ENCODE assay signal across 8 mouse cellular contexts in genomic region chr8:118283600-118284111, GRCm38 (mm10). TPM values are rescaled to one million over a fixed set of nuclear protein-coding genes. Genes with fewer than 3 reads are reported as not detected.
A peak's percentile ranks its signal among the peaks of the same experiment; 100 is the strongest.
DNase-seq lines count a peak whose midpoint lies in the region; ATAC-seq lines count a peak whose summit lies in the region.

TSS of gene Cdh13 (plus strand) at chr8:118283733.

- DNase-seq in lung, postnatal 25 days (ENCODE audit: low spot score) = no peak
- peak; percentile 80 for DNase-seq in embryo, embryonic 11 days
- DNase-seq in gastrocnemius, postnatal 25 days = peak; percentile 55
- peak; percentile 81 for DNase-seq in intestine, embryonic 14.5 days (ENCODE audit: low spot score)
- peak; percentile 11 for DNase-seq in liver
- peak; percentile 78 for DNase-seq in retina, postnatal 1 day
- no peak for DNase-seq in B cell, adult 2 months

- no peaks in the 10 kb centered on the region for H3K9me3 ChIP-seq in lung, embryonic 16.5 days (ENCODE audit: control insufficient read depth, low read length)
- no peaks in the 10 kb centered on the region for H3K9me3 ChIP-seq in intestine, embryonic 14.5 days (ENCODE audit: control insufficient read depth, low read length)

- H3K36me3 ChIP-seq in lung, embryonic 16.5 days (ENCODE audit: control insufficient read depth, insufficient read depth, low read length) = no peaks in the 10 kb centered on the region
- H3K36me3 ChIP-seq in intestine, embryonic 14.5 days (ENCODE audit: control insufficient read depth, insufficient read depth, low read length) = no peaks in the 10 kb centered on the region

- peak within 1 kb of the TSS; percentile 67 for H3K4me2 ChIP-seq in lung, embryonic 16.5 days (ENCODE audit: low read depth, low read length)
- peak within 1 kb of the TSS; percentile 87 for H3K4me2 ChIP-seq in intestine, embryonic 14.5 days (ENCODE audit: low read length)

- H3K4me3 ChIP-seq in lung, embryonic 16.5 days (ENCODE audit: low read length) = peak within 1 kb of the TSS; percentile 46
- H3K4me3 ChIP-seq in intestine, embryonic 14.5 days (ENCODE audit: low read depth, low read length) = peak within 1 kb of the TSS; percentile 55

- H3K9ac ChIP-seq in lung, embryonic 16.5 days (ENCODE audit: low read length) = peak within 1 kb of the TSS; percentile 64
- peak within 1 kb of the TSS; percentile 53 for H3K9ac ChIP-seq in intestine, embryonic 14.5 days (ENCODE audit: low read length)

- H3K27ac ChIP-seq in lung, embryonic 16.5 days (ENCODE audit: low read length) = no peak within 1 kb of the TSS
- peak within 1 kb of the TSS; percentile 22; the same call in 1 of the 2 replicates for H3K27ac ChIP-seq in intestine, embryonic 14.5 days (ENCODE audit: low read depth)

- ATAC-seq in lung, embryonic 16.5 days (ENCODE audit: low read depth) = no peak
- no peak for ATAC-seq in intestine, embryonic 14.5 days (replicated peaks; ENCODE audit: low FRiP score, low TSS enrichment, low read depth)

- WGBS in lung, embryonic 16.5 days = under 1% methylated on average over 33 of the region's 33 CpGs
- WGBS in intestine, embryonic 14.5 days = under 1% methylated on average over 33 of the region's 33 CpGs

- peaks cover 14% of the 10 kb centered on the region for H3K4me1 ChIP-seq in lung, embryonic 16.5 days (replicated peaks; ENCODE audit: control insufficient read depth, insufficient read depth, low read length)
- peaks cover 10% of the 10 kb centered on the region; the same call in 1 of the 2 replicates for H3K4me1 ChIP-seq in intestine, embryonic 14.5 days (replicated peaks; ENCODE audit: control insufficient read depth, insufficient read depth, low read length)

- H3K27me3 ChIP-seq in lung, embryonic 16.5 days (ENCODE audit: control insufficient read depth, insufficient read depth, low read depth, low read length) = peaks cover 47% of the 10 kb centered on the region
- peaks cover 25% of the 10 kb centered on the region for H3K27me3 ChIP-seq in intestine, embryonic 14.5 days (replicated peaks; ENCODE audit: control insufficient read depth, insufficient read depth, low read length)

RNA-seq across cellular contexts. Expression of gene Cdh13, which starts in this region (rescaled TPM):
- polyA plus RNA-seq in lung, embryonic 16.5 days (2015; fragmentation: Nextera tagmentation; extraction: Ambion mirVana) = 4.1 and 5.8 TPM in 2 replicates
- total RNA-seq in gastrocnemius, postnatal 25 days (2021) = 100 to 1,000 TPM; 102 to 124 TPM
- polyA plus RNA-seq in intestine, embryonic 14.5 days (2014; fragmentation: Nextera tagmentation; extraction: Ambion mirVana) = 18.2 and 18.8 TPM in 2 replicates

Comparison
In these comparisons a context has a peak if more than half of its experiments do, and no peak if none do; other contexts are left out.
1. DNase-seq: peak in embryo, embryonic 11 days (single experiment), gastrocnemius, postnatal 25 days (single experiment), intestine, embryonic 14.5 days (single experiment), liver (single experiment) and retina, postnatal 1 day (single experiment); none in lung, postnatal 25 days (single experiment) and B cell, adult 2 months (0 of 2).